Mouse (Mus musculus): Measurements from ENCODE around the gene Rimbp2. TPM values are rescaled to one million over a fixed set of nuclear protein-coding genes. Genes with fewer than 3 reads are reported as not detected.

Rimbp2 gene
- polyA plus RNA-seq, 1 experiment from 2014 or later, result not detected

DNA sequence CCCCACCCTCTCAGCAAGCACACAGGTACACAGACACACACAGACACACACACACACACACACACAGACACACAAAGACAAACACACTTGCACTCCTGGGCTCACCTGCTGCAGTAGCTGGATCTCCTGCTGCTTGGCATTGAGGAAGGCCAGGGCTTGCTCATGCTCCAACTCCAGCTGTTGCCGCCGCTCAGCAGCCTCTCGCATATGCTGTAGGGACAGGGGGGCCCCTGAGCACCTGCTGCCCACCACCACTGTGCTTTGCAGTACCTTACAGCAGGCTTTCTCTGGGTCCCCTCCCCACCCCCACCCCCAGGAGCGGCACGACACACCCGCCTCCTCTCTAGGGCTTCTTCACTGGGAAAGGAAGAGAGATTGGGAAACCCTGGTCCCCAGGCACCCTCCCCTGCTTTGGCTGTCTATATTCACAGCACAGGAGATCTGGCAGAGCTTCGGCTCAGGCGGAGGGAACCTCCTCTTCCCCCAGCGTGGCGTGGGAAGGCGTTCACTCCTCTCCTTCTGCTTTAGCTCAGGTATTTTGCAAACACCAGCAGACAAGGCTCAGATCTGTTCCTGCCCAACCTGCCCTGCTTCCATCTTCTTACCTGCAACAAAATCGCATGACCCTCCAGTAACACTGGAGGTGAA, 133.5 kb downstream of the Rimbp2 start:
- no peak overlapping the region for H3K9ac ChIP-seq (replicated peaks)
- no peak overlapping the region for H3K27ac ChIP-seq (ENCODE audit: low read depth)
- no peaks in the 10 kb centered on the region for H3K9me3 ChIP-seq (ENCODE audit: low read length)
- H3K4me1 ChIP-seq (ENCODE audit: insufficient read depth), result no peaks in the 10 kb centered on the region
- no peak overlapping the region for H3K4me2 ChIP-seq (ENCODE audit: low read depth, low read length)
- TF ChIP-seq CTCF (IDR thresholded peaks at IDR 0.05; ENCODE audit: low read depth) (no peak), EP300 (IDR thresholded peaks at IDR 0.05; ENCODE audit: low read depth) (no peak)
- H3K36me3 ChIP-seq (replicated peaks; ENCODE audit: insufficient read depth, low read length), result no peaks in the 10 kb centered on the region
- no peak overlapping the region for H3K4me3 ChIP-seq (ENCODE audit: low read depth, low read length)
- DNase-seq (no peak), ATAC-seq (no peak)
- no peaks in the 10 kb centered on the region for H3K27me3 ChIP-seq (ENCODE audit: insufficient read depth, low read length)
- 53% methylated on average over 11 of the region's 12 CpGs for WGBS (ENCODE audit: insufficient replicate concordance)

DNA sequence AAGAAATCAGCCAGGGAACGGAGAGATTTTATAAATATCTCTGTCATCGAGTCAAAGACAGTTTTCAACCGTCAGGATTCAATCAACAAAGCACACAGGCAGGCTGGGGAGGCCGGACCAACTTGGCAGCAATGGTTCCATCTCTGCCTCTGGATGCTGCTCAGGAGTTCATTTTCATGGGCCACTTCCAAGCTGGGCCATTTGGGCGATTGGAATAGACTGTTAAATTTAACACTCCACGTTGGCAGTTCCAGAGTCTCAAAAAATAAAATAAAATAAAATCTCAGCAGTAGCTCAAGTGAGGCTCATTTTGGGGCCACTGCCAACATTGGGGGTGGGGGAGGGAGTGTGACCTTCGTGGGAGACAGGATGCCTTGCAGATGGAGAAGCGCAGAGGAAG, 137.7 kb downstream of the Rimbp2 start:
- H3K4me3 ChIP-seq (ENCODE audit: low read depth, low read length), result no peak overlapping the region
- TF ChIP-seq CTCF (IDR thresholded peaks at IDR 0.05; ENCODE audit: low read depth) (no peak), EP300 (IDR thresholded peaks at IDR 0.05; ENCODE audit: low read depth) (no peak)
- no peak overlapping the region for H3K9ac ChIP-seq (replicated peaks)
- no peak overlapping the region for H3K4me2 ChIP-seq (ENCODE audit: low read depth, low read length)
- H3K27me3 ChIP-seq (ENCODE audit: insufficient read depth, low read length), result no peaks in the 10 kb centered on the region
- H3K36me3 ChIP-seq (replicated peaks; ENCODE audit: insufficient read depth, low read length), result no peaks in the 10 kb centered on the region
- ATAC-seq, result no peak
- H3K9me3 ChIP-seq (ENCODE audit: low read length), result no peaks in the 10 kb centered on the region
- H3K27ac ChIP-seq (ENCODE audit: low read depth), result no peak overlapping the region
- no peak for DNase-seq
- no peaks in the 10 kb centered on the region for H3K4me1 ChIP-seq (ENCODE audit: insufficient read depth)
- 65% methylated on average over 8 of the region's 8 CpGs for WGBS (ENCODE audit: insufficient replicate concordance)

DNA sequence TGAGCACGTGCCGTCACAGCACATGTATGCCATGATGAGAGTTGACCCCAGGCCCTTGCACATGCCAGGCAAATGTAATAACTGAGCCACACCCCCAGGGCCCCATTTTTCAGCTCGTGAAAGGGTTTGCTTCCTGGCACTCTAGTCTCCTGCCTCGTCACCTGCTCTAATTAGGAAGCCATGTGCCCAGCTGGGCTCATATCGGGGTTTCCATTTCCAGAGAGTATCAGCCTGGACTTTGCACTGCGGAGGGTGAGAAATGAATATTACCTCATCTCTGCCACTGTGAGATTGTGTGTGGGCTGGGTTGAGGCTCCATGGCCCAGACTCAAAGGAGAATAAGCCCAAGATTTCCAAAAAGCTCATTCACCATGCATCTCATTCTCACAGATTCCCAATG, 138.2 kb downstream of the Rimbp2 start:
- Histone ChIP-seq H3K9me3 (ENCODE audit: low read length) (no peaks in the 10 kb centered on the region), H3K9ac (replicated peaks) (no peak overlapping the region), H3K4me1 (ENCODE audit: insufficient read depth) (no peaks in the 10 kb centered on the region), H3K27me3 (ENCODE audit: insufficient read depth, low read length) (no peaks in the 10 kb centered on the region), H3K36me3 (replicated peaks; ENCODE audit: insufficient read depth, low read length) (no peaks in the 10 kb centered on the region), H3K27ac (ENCODE audit: low read depth) (no peak overlapping the region), H3K4me2 (ENCODE audit: low read depth, low read length) (no peak overlapping the region), H3K4me3 (ENCODE audit: low read depth, low read length) (no peak overlapping the region)
- TF ChIP-seq EP300 (IDR thresholded peaks at IDR 0.05; ENCODE audit: low read depth) (no peak), CTCF (IDR thresholded peaks at IDR 0.05; ENCODE audit: low read depth) (no peak)
- WGBS (ENCODE audit: insufficient replicate concordance), result 71% methylated on average over 6 of the region's 6 CpGs
- ATAC-seq (no peak), DNase-seq (no peak)

DNA sequence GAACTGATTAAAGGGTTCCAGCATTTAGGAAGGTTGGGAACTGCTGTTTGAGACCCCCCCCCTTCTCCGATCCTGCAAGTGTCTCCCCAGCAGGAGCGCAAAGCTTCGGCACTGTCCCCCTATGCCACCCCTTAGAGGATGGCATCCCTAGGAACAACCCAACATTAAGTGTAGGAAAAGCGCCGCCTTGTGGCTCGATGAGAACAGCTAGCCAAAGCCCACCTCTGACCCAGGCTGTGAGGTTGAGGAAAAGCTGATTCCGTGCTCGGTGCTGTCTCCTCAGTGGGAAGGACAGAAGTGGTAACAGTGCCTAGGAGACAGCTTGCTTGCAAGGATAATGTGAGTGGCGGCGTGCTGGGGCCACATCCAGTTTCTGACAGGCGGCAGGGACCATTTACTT, 140.2 kb downstream of the Rimbp2 start:
- Histone ChIP-seq H3K9me3 (ENCODE audit: low read length) (no peaks in the 10 kb centered on the region), H3K4me1 (ENCODE audit: insufficient read depth) (no peaks in the 10 kb centered on the region), H3K27ac (ENCODE audit: low read depth) (no peak overlapping the region), H3K36me3 (replicated peaks; ENCODE audit: insufficient read depth, low read length) (no peaks in the 10 kb centered on the region), H3K4me3 (ENCODE audit: low read depth, low read length) (no peak overlapping the region), H3K4me2 (ENCODE audit: low read depth, low read length) (no peak overlapping the region), H3K9ac (replicated peaks) (no peak overlapping the region), H3K27me3 (ENCODE audit: insufficient read depth, low read length) (no peaks in the 10 kb centered on the region)
- 0 out of 2 replicates have a peak, but pooled peaks have one; percentile 2 for TF ChIP-seq CTCF (IDR thresholded peaks at IDR 0.05; ENCODE audit: low read depth)
- TF ChIP-seq EP300 (IDR thresholded peaks at IDR 0.05; ENCODE audit: low read depth), result no peak
- WGBS (ENCODE audit: insufficient replicate concordance), result 22% methylated on average over 11 of the region's 11 CpGs
- ATAC-seq (no peak), DNase-seq (no peak)

DNA sequence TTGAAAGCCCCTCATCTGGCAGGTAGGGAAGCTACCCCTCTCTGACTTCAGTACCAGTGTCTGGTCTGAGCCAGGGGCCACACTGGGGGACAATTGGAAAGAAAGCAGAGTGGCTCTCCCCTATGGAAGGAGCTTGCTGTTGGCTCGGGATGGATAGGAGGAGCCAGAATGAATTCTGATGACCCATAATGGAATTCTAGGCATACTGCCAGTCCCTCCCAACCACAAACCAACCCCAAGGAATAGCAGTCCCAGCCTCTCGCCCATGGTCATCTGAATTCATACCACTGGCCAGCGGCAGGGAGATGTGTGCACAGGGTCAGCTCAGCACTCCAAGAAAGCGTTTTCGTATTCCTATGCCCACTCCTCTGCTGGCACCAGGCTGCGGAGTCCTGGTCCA, 141.9 kb downstream of the Rimbp2 start:
- no peak overlapping the region for H3K9ac ChIP-seq (replicated peaks)
- no peak for ATAC-seq
- H3K4me2 ChIP-seq (ENCODE audit: low read depth, low read length), result no peak overlapping the region
- no peak overlapping the region for H3K4me3 ChIP-seq (ENCODE audit: low read depth, low read length)
- no peaks in the 10 kb centered on the region for H3K36me3 ChIP-seq (replicated peaks; ENCODE audit: insufficient read depth, low read length)
- DNase-seq, result no peak
- 71% methylated on average over 6 of the region's 6 CpGs for WGBS (ENCODE audit: insufficient replicate concordance)
- TF ChIP-seq EP300 (IDR thresholded peaks at IDR 0.05; ENCODE audit: low read depth), result no peak
- TF ChIP-seq CTCF (IDR thresholded peaks at IDR 0.05; ENCODE audit: low read depth), result no peak
- no peak overlapping the region for H3K27ac ChIP-seq (ENCODE audit: low read depth)
- no peaks in the 10 kb centered on the region for H3K9me3 ChIP-seq (ENCODE audit: low read length)
- H3K27me3 ChIP-seq (ENCODE audit: insufficient read depth, low read length), result no peaks in the 10 kb centered on the region
- H3K4me1 ChIP-seq (ENCODE audit: insufficient read depth), result no peaks in the 10 kb centered on the region

DNA sequence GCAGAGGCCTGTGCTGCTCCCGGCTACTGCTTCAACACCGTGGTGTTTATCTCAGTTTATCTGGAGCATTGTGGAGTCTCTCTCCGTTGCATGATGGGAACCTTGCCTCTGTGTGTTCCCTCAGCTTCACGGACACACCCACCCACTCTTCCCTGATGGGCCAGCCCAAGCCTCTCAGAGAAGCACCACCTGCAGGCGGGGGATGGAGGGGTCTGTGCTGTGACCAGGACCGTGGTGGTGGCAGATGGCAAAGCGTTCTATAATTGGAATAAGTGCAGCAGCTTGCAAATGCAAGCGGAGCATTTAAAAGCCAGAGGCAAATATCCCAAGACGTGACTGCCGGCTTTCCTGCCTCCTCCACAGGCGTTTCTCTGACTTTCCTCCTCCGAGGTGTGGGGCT, 143.3 kb downstream of the Rimbp2 start:
- Histone ChIP-seq H3K36me3 (replicated peaks; ENCODE audit: insufficient read depth, low read length) (no peaks in the 10 kb centered on the region), H3K27ac (ENCODE audit: low read depth) (no peak overlapping the region), H3K4me1 (ENCODE audit: insufficient read depth) (no peaks in the 10 kb centered on the region), H3K4me2 (ENCODE audit: low read depth, low read length) (no peak overlapping the region), H3K9me3 (ENCODE audit: low read length) (no peaks in the 10 kb centered on the region), H3K9ac (replicated peaks) (no peak overlapping the region), H3K4me3 (ENCODE audit: low read depth, low read length) (no peak overlapping the region), H3K27me3 (ENCODE audit: insufficient read depth, low read length) (no peaks in the 10 kb centered on the region)
- no peak for ATAC-seq
- 62% methylated on average over 12 of the region's 12 CpGs for WGBS (ENCODE audit: insufficient replicate concordance)
- no peak for DNase-seq
- TF ChIP-seq CTCF (IDR thresholded peaks at IDR 0.05; ENCODE audit: low read depth), result no peak
- no peak for TF ChIP-seq EP300 (IDR thresholded peaks at IDR 0.05; ENCODE audit: low read depth)

Measured in liver, postnatal 0 days (tissue).